Mouse (Mus musculus) stomach, embryonic 15.5 days (tissue): Measurements from ENCODE around the gene Pbxip1. TPM values are rescaled to one million over a fixed set of nuclear protein-coding genes. Genes with fewer than 3 reads are reported as not detected.

ENCODE experiments used
- ATAC-seq: fragments of 200-750 bp; cut with Nextera tagmentation; 2 replicates; pipeline ENCODE4 v1.8.0; 2017; ENCODE audit warnings: low read depth, moderate number of reproducible peaks, moderate TSS enrichment; ENCODE audit not compliant: insufficient read depth, low FRiP score
- H3K27ac ChIP-seq: fragments of 300-500 bp; sonication (generic); 2 replicates; pipeline ENCODE4 v1.5.1; 2015; ENCODE audit warnings: mild to moderate bottlenecking, inconsistent platforms
- H3K27me3 ChIP-seq: fragments of 300-500 bp; sonication (generic); replicated peaks from 2 replicates; pipeline ENCODE4 v1.6.1; 2015; ENCODE audit warnings: inconsistent platforms
- H3K36me3 ChIP-seq: fragments of 300-500 bp; sonication (generic); 2 replicates; pipeline ENCODE4 v1.6.1; 2015; ENCODE audit warnings: inconsistent platforms
- H3K4me1 ChIP-seq: fragments of 300-500 bp; sonication (generic); 2 replicates; pipeline ENCODE4 v1.6.1; 2015; ENCODE audit warnings: inconsistent platforms
- H3K4me2 ChIP-seq: fragments of 300-500 bp; sonication (generic); 2 replicates; pipeline ENCODE4 v1.6.1; 2015; ENCODE audit warnings: mild to moderate bottlenecking, inconsistent platforms
- H3K4me3 ChIP-seq: fragments of 300-500 bp; sonication (generic); replicated peaks from 2 replicates; pipeline ENCODE4 v1.5.1; 2015; ENCODE audit warnings: inconsistent platforms
- H3K9ac ChIP-seq: fragments of 300-500 bp; sonication (generic); 2 replicates; pipeline ENCODE4 v1.6.1; 2015; ENCODE audit warnings: inconsistent platforms
- H3K9me3 ChIP-seq: fragments of 300-500 bp; sonication (generic); 2 replicates; pipeline ENCODE4 v1.6.1; 2016; ENCODE audit warnings: inconsistent platforms
- WGBS: fragments of 180-500 bp; shearing (Covaris S2); methylation state at CpG from one replicate; pipeline ENCODE4 v1.1.7; 2015; 5-methylcytosine and 5-hydroxymethylcytosine counted together
- polyA plus RNA-seq: library from polyadenylated mRNA; unstranded; fragments of >200 nt; fragmentation: Nextera tagmentation; extraction: Ambion mirVana; gene quantifications from 2 replicates; pipeline ENCODE4 v1.2.1, GENCODE M21; 2015

The Pbxip1 gene
- polyA plus RNA-seq, 1 experiment from 2014 or later: 40.1 TPM

DNA sequence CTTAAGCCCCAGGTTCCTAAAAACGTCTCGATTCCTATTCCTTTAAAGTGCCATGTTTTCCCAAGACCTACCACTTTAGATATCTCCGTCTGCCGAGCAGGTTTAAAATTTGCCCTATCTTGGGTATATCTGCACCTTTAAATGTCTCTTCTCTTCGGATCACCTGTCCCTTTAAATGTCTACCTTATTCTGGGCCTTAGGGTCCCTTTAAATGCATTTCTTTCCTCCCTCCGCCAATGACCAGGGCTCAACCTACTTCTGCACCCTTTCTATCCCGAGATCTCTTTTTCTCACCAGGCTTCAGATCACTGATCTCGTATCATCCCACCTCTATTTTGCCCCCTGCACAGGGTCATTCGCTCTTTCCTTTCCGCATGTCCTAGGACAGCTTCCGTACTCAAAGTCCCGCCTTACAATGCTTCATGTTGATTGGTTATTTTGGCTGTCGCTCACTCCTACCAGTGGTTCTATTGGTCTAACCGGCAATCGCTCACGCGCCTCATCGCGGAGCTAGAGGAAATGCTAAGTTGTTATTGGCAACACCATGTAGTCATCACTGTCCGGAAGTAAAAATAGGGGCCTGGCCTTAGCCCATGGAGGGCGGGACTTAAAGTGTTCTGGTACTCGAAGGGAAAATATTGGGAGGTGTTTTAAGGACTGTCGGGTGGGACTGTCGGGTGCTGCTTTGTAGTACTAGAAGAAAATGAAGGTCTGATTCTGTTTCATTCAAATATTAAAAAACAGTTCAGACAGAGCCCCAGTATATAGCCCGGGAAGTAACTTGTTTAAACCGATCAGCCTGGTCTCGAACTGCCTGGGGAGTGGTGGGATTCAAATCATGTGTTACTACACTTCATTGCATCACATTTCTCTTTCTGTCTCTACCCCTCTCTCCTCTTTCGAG is 24.8 kb upstream of the Pbxip1 start, which contains the start of gene Flad1:
Flad1 (minus strand) TSS at position 381 of the 904 bp plus-strand sequence.
- peak; percentile 100 for ATAC-seq
- peak within 1 kb of the TSS; percentile 52 for H3K4me2 ChIP-seq
- H3K27me3 ChIP-seq: no peaks in the 10 kb centered on the region
- H3K36me3 ChIP-seq: peaks cover 26% of the 10 kb centered on the region
- no peaks in the 10 kb centered on the region for H3K9me3 ChIP-seq
- peak within 1 kb of the TSS; percentile 24; the same call in 1 of the 2 replicates for H3K9ac ChIP-seq
- peak within 1 kb of the TSS; percentile 52 for H3K4me3 ChIP-seq
- 0 out of 2 replicates have a peak within 1 kb of the TSS, but pooled peaks have one; percentile 13 for H3K27ac ChIP-seq
- WGBS: 5% methylated on average over 28 of the region's 28 CpGs
- H3K4me1 ChIP-seq: peaks cover 5% of the 10 kb centered on the region; the same call in 1 of the 2 replicates

GRCm38 (mm10) chr3:89416158-89416557 is 20.3 kb upstream of the Pbxip1 start:
- Histone ChIP-seq H3K4me2 (peak overlapping the region; percentile 65; the same call in 1 of the 2 replicates), H3K4me3 (no peak overlapping the region), H3K27ac (no peak overlapping the region), H3K27me3 (no peaks in the 10 kb centered on the region), H3K9me3 (no peaks in the 10 kb centered on the region), H3K36me3 (peaks cover 23% of the 10 kb centered on the region), H3K4me1 (peaks cover 19% of the 10 kb centered on the region), H3K9ac (no peak overlapping the region)
- 91% methylated on average over 8 of the region's 8 CpGs for WGBS
- no peak for ATAC-seq

DNA sequence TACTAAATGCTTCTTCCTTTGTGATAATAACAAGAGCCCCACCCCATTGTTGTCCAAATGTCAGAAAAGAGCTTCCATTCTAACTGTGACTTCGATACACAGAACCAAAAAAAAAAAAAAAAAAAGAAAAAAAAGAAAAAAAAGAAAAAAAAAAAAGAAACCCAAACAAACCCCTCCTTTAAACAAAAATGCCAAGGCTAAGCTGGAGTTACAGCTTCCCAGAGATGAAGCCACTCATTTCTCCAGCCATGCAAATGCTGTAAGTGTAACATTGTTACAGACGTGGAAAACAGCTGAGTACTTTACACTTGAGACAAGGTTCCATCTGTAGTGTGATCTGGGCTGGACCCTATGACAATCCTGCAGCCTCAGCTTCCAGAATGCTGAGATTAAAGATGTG is 19.4 kb upstream of the Pbxip1 start:
- Histone ChIP-seq H3K36me3 (peaks cover 23% of the 10 kb centered on the region), H3K4me3 (peak overlapping the region; percentile 64), H3K9me3 (no peaks in the 10 kb centered on the region), H3K4me2 (peak overlapping the region; percentile 65), H3K4me1 (peaks cover 29% of the 10 kb centered on the region), H3K27me3 (no peaks in the 10 kb centered on the region), H3K27ac (peak overlapping the region; percentile 90), H3K9ac (peak overlapping the region; percentile 53)
- ATAC-seq: no peak
- WGBS: 13% methylated on average over 2 of the region's 2 CpGs

DNA sequence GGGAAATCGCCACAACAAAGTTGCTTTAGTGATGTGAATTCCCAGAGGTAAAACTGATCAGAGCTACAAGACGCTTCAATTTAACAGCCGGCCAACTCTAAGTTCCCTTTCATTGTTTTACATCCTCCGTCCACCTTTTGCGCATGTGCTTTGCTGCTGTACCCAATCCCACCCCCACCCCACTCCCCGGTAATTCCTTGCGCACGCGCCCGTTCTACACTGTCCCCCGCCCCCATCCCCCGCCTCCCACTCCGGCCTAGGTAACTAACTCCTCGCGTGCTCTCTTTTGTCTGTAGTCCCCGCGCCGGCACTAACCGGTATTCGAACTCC is 18.7 kb upstream of the Pbxip1 start:
- Histone ChIP-seq H3K4me1 (peaks cover 32% of the 10 kb centered on the region), H3K4me2 (peak overlapping the region; percentile 65), H3K9ac (peak overlapping the region; percentile 53), H3K9me3 (no peaks in the 10 kb centered on the region), H3K27ac (peak overlapping the region; percentile 90), H3K27me3 (no peaks in the 10 kb centered on the region), H3K36me3 (peaks cover 23% of the 10 kb centered on the region), H3K4me3 (peak overlapping the region; percentile 64)
- peak; percentile 8 for ATAC-seq
- WGBS: under 1% methylated on average over 20 of the region's 20 CpGs

DNA sequence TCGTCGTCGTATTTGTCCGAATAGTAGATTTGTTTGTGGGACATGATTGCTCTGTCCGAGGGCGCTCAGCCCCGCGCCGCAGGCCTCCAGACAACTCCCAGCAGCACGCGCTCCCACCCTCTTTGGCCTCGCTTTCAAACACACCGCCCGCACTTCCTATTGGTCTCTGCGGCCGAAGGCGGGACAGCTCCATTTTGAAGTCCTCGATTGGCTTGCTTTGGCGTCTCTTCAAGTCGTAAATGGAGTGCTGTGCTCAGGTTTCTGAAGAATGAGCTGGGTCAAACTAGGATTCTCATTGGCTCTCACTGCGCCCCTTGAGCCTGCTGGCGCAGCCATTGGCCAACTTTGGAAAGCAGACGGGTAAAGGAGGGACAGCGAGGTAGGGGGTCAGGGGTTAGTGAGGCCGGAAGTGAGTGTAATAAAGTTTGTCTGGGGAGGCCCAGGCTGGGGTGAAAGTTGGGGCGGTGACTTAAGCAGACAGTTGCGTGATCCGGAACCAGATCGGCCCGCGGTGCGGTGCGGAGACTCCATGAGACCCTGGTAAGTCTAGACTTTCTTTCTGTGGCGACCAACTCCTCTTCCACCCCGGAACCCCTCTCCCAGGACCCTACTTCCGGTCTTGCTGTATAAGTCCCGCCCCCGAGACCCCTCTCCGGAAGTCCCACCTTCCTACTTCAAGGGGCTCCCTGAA is 18.2 kb upstream of the Pbxip1 start, which contains the start of the genes Cks1b and Shc1:
Cks1b (minus strand) TSS at position 214 of the 691 bp plus-strand sequence.
Shc1 (plus strand) TSS at position 274 of the 691 bp plus-strand sequence.
- peaks cover 23% of the 10 kb centered on the region for H3K36me3 ChIP-seq
- peak within 1 kb of the TSS; percentile 65 for H3K4me2 ChIP-seq
- H3K9ac ChIP-seq: peak within 1 kb of the TSS; percentile 53
- peak; percentile 92 for ATAC-seq
- H3K4me3 ChIP-seq: peak within 1 kb of the TSS; percentile 64
- H3K27ac ChIP-seq: peak within 1 kb of the TSS; percentile 99
- peaks cover 37% of the 10 kb centered on the region for H3K4me1 ChIP-seq
- H3K9me3 ChIP-seq: no peaks in the 10 kb centered on the region
- WGBS: under 1% methylated on average over 39 of the region's 39 CpGs
- H3K27me3 ChIP-seq: no peaks in the 10 kb centered on the region

DNA sequence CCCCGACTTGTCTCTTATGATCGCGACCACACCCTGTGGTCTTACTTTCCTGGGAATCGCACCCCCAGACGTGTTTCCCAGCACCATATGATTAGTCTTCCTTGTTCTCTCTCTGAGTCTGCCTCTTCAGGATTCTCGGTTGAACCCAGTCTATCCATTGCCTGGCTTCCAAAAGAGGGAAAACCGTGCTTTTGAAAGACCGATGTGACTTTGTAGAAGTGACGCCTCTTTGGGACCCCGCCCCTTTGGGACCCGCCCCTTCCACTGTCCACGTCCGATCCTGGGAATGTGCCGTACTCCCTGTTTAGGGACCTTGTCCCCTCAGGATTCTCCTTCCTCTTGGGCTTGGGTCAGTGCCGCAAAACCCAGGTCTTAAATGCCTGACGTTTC is 17.6 kb upstream of the Pbxip1 start:
- Histone ChIP-seq H3K9ac (peak overlapping the region; percentile 46), H3K27me3 (no peaks in the 10 kb centered on the region), H3K9me3 (no peaks in the 10 kb centered on the region), H3K4me3 (peak overlapping the region; percentile 64), H3K36me3 (peaks cover 21% of the 10 kb centered on the region), H3K4me2 (peak overlapping the region; percentile 64), H3K27ac (peak overlapping the region; percentile 99), H3K4me1 (peaks cover 42% of the 10 kb centered on the region)
- WGBS: under 1% methylated on average over 16 of the region's 16 CpGs
- peak; percentile 13; the same call in 1 of the 2 replicates for ATAC-seq

DNA sequence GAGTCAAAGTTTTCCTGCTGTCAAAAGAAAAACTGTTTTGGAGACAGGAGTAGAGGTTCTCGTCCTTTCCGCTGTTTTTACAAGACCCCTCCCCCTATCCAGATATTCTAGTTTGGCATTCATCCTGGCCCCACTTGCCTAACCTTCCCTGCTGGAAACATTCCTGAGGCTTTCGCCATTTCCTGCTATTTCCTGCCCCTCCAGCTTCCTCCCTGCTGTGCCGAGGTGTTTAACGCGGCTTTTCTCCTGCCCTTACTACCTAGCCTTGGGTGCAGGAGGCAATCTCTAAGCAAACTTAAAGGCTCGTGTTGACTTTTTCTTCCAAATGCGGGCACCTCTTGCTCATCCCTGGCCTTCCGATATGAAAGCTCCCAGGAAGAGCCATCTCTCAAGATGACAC is 16.9 kb upstream of the Pbxip1 start:
- Histone ChIP-seq H3K4me1 (peaks cover 48% of the 10 kb centered on the region), H3K27ac (peak overlapping the region; percentile 99), H3K9me3 (no peaks in the 10 kb centered on the region), H3K27me3 (no peaks in the 10 kb centered on the region), H3K36me3 (peaks cover 23% of the 10 kb centered on the region), H3K4me2 (peak overlapping the region; percentile 64), H3K9ac (peak overlapping the region; percentile 46; the same call in 1 of the 2 replicates), H3K4me3 (peak overlapping the region; percentile 64)
- WGBS: 2% methylated on average over 9 of the region's 9 CpGs
- ATAC-seq: no peak

- Histone ChIP-seq H3K36me3 (peaks cover 23% of the 10 kb centered on the region), H3K4me2 (peak overlapping the region; percentile 64), H3K27ac (peak overlapping the region; percentile 99), H3K27me3 (no peaks in the 10 kb centered on the region), H3K9me3 (no peaks in the 10 kb centered on the region), H3K4me1 (peaks cover 51% of the 10 kb centered on the region), H3K9ac (0 out of 2 replicates have a peak overlapping the region, but pooled peaks have one; percentile 46), H3K4me3 (peak overlapping the region; percentile 64)
- WGBS: 15% methylated on average over 3 of the region's 3 CpGs
- no peak for ATAC-seq
These were observed 16.5 kb upstream of the Pbxip1 start for GRCm38 (mm10) chr3:89419981-89420380.

- Histone ChIP-seq H3K27me3 (no peaks in the 10 kb centered on the region), H3K9me3 (no peaks in the 10 kb centered on the region), H3K9ac (no peak overlapping the region), H3K27ac (peak overlapping the region; percentile 99), H3K4me2 (peak overlapping the region; percentile 64), H3K4me1 (peaks cover 54% of the 10 kb centered on the region), H3K4me3 (peak overlapping the region; percentile 55), H3K36me3 (peaks cover 24% of the 10 kb centered on the region)
- WGBS: 52% methylated on average over 2 of the region's 2 CpGs
- no peak for ATAC-seq
These were observed 16.1 kb upstream of the Pbxip1 start for GRCm38 (mm10) chr3:89420421-89420820.

- peak; percentile 85 for ATAC-seq
- peaks cover 54% of the 10 kb centered on the region for H3K4me1 ChIP-seq
- H3K4me3 ChIP-seq: peak overlapping the region; percentile 55
- peak overlapping the region; percentile 99 for H3K27ac ChIP-seq
- H3K9ac ChIP-seq: peak overlapping the region; percentile 44
- peaks cover 22% of the 10 kb centered on the region for H3K36me3 ChIP-seq
- H3K4me2 ChIP-seq: peak overlapping the region; percentile 64
- no peaks in the 10 kb centered on the region for H3K9me3 ChIP-seq
- H3K27me3 ChIP-seq: no peaks in the 10 kb centered on the region
- 2% methylated on average over 11 of the region's 11 CpGs for WGBS
These were observed 15.3 kb upstream of the Pbxip1 start for GRCm38 (mm10) chr3:89421002-89421774.

- Histone ChIP-seq H3K4me1 (peaks cover 54% of the 10 kb centered on the region), H3K27me3 (no peaks in the 10 kb centered on the region), H3K9ac (peak overlapping the region; percentile 44), H3K27ac (peak overlapping the region; percentile 99), H3K4me2 (peak overlapping the region; percentile 64), H3K4me3 (peak overlapping the region; percentile 55), H3K36me3 (peaks cover 25% of the 10 kb centered on the region), H3K9me3 (no peaks in the 10 kb centered on the region)
- 13% methylated on average over 22 of the region's 22 CpGs for WGBS
- ATAC-seq: no peak
These were observed 14.6 kb upstream of the Pbxip1 start for GRCm38 (mm10) chr3:89421810-89422473.
